In genomic region chr11:93565756-93566155, GRCm38 (mm10) we compare ENCODE assay signal across 14 mouse cellular contexts.
DNase-seq lines count a peak whose midpoint lies in the region; ATAC-seq and TF ChIP-seq lines count a peak whose summit lies in the region.
"Had no signal": no experiment of that assay in that cellular context is flagged by ENCODE, and none has a peak within 500 bp of the region (broad histone marks: within the 10 kb centered on the region; RNA-seq: fewer than 3 reads in every experiment).

No protein-coding gene starts in this region.

- peak; percentile 97 for DNase-seq in brain, adult 2 months (ENCODE audit: low read depth, low spot score)
- peak; percentile 65 for DNase-seq in cerebellum, adult 11 months
- peak; percentile 84 to 90 for DNase-seq in frontal cortex, adult 2 months (ENCODE audit: extremely low spot score in 1 of 2, low spot score in 1 of 2)
- DNase-seq in left cerebral cortex, adult 2 months (ENCODE audit: extremely low spot score in 1 of 2, low spot score in 2 of 2): peak; percentile 57 to 67
- no peak for DNase-seq in urinary bladder, postnatal 25 days (ENCODE audit: low spot score)
- no peak for DNase-seq in ovary, postnatal 36 days (ENCODE audit: low spot score)
- DNase-seq: heart, adult 2 months; midbrain, embryonic 14.5 days had no signal

- intact Hi-C loops in left cerebral cortex, adult 2 months (cut with DNase I): loop anchor here (1.0 to 5.0 kb wide), 4 partner anchors 23 to 197 kb away; no protein-coding TSS in a partner anchor

- no peak; the same call in 1 of the 2 replicates for TF ChIP-seq CTCF in left cerebral cortex, adult 2 months (IDR thresholded peaks at IDR 0.05)

- no peak overlapping the region for H3K4me3 ChIP-seq in left cerebral cortex, adult 2 months
- H3K4me3 ChIP-seq: heart, adult 2 months; hindbrain, embryonic 10.5 days; limb, embryonic 13.5 days; lung, embryonic 15.5 days; neural tube, embryonic 15.5 days had no signal

- no peak for ATAC-seq in inflammation-experienced regulatory T-cells, adult 6 months
- ATAC-seq: forebrain, embryonic 16.5 days had no signal

- H3K27ac ChIP-seq in left cerebral cortex, adult 2 months: peak overlapping the region; percentile 89
- H3K27ac ChIP-seq: heart, adult 2 months; hindbrain, embryonic 10.5 days; limb, embryonic 13.5 days; lung, embryonic 15.5 days; neural tube, embryonic 15.5 days had no signal

Comparison
In these comparisons a context has a peak if more than half of its experiments do, and no peak if none do; other contexts are left out.
1. DNase-seq: peak in brain, adult 2 months (single experiment), cerebellum, adult 11 months (single experiment), frontal cortex, adult 2 months (2 of 2) and left cerebral cortex, adult 2 months (2 of 2); none in urinary bladder, postnatal 25 days (single experiment) and ovary, postnatal 36 days (single experiment).